Comparison of ENCODE assay signal across 8 mouse cellular contexts in the genomic region with DNA sequence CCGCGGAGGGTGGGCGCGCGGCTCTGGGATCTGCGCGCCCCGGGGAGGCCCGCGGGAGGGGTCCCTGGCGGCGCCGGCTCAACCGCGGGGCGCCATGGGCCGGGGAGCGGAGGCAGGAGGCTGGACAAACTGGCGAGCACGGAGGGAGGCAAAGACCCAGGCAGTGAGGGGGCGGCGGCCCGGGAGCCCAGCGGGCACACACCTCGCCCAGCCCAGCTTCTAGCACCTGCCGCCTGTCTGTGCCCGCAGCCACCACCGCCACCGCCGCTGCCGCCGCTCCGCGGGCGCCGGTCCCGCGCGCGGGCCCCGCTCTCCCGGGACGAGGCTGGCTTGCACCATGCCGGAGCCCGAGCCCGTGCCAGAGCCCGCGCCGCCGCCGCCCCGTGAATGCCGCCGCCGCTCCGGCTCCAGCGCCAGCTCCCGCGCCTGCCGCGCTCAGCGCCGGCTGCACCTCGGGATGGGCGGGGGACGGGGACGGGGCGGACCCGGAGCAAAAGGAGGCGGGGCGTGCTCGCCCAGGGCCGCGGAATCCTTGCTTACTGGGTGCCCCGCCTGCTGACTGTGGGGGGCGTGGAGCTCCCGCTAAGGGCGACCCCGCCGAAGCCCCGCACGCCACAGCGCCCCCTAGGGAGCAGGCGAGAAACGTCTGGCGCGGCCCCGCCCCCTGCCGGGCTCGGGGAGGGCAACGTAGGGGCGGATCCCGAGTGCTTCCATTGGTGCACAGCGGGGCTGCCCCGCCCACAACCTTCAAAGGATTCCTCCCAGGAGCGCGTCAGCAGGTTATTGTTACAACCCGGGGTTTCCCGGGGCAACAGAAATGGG. TPM values are rescaled to one million over a fixed set of nuclear protein-coding genes. Genes with fewer than 3 reads are reported as not detected.
A peak's percentile ranks its signal among the peaks of the same experiment; 100 is the strongest.
DNase-seq lines count a peak whose midpoint lies in the region; ATAC-seq lines count a peak whose summit lies in the region.

TSS of gene Foxo6 (minus strand) at position 60 of the 822 bp plus-strand sequence.

- H3K9ac ChIP-seq in heart, embryonic 13.5 days = peak within 1 kb of the TSS; percentile 86
- peak within 1 kb of the TSS; percentile 55 for H3K9ac ChIP-seq in liver, embryonic 12.5 days
- peak within 1 kb of the TSS; percentile 74 for H3K9ac ChIP-seq in stomach, embryonic 16.5 days (ENCODE audit: low read length)

- H3K9me3 ChIP-seq in heart, embryonic 13.5 days = no peaks in the 10 kb centered on the region
- H3K9me3 ChIP-seq in liver, embryonic 12.5 days (replicated peaks) = no peaks in the 10 kb centered on the region
- H3K9me3 ChIP-seq in stomach, embryonic 16.5 days (replicated peaks; ENCODE audit: control insufficient read depth, low read length) = no peaks in the 10 kb centered on the region

- peak; percentile 90 for DNase-seq in CD4-positive, CD25-positive, alpha-beta regulatory T cell, adult 2 months (ENCODE audit: low read depth, low spot score)
- peak; percentile 49 for DNase-seq in fat pad, adult 2 months (ENCODE audit: extremely low read depth, low read depth, low spot score)
- peak; percentile 96 for DNase-seq in kidney, postnatal 10 days
- DNase-seq in neural tube, embryonic 10.5 days (ENCODE audit: extremely low spot score, low spot score) = peak; percentile 97

- no peak within 1 kb of the TSS for H3K27ac ChIP-seq in brown adipose tissue, adult 24 weeks (replicated peaks; ENCODE audit: low read depth, low read length)
- no peak within 1 kb of the TSS for H3K27ac ChIP-seq in heart, embryonic 13.5 days (replicated peaks)
- no peak within 1 kb of the TSS for H3K27ac ChIP-seq in liver, embryonic 12.5 days
- no peak within 1 kb of the TSS for H3K27ac ChIP-seq in stomach, embryonic 16.5 days (ENCODE audit: low read length)

- no peaks in the 10 kb centered on the region; the same call in 1 of the 2 replicates for H3K4me1 ChIP-seq in brown adipose tissue, adult 24 weeks (ENCODE audit: control insufficient read depth, insufficient read depth, insufficient read length, low read length)
- peaks cover 40% of the 10 kb centered on the region for H3K4me1 ChIP-seq in heart, embryonic 13.5 days
- H3K4me1 ChIP-seq in liver, embryonic 12.5 days = peaks cover 37% of the 10 kb centered on the region
- peaks cover 16% of the 10 kb centered on the region for H3K4me1 ChIP-seq in stomach, embryonic 16.5 days (ENCODE audit: control insufficient read depth, insufficient read depth, low read length)

- ATAC-seq in heart, embryonic 13.5 days (ENCODE audit: extremely low read depth, insufficient number of reproducible peaks, low FRiP score, low TSS enrichment) = peak; percentile 78
- ATAC-seq in liver, embryonic 12.5 days = peak; percentile 85
- ATAC-seq in stomach, embryonic 16.5 days (ENCODE audit: insufficient read depth, low FRiP score) = peak; percentile 92

- under 1% methylated on average over 71 of the region's 99 CpGs for WGBS in heart, embryonic 13.5 days
- WGBS in liver, embryonic 12.5 days (ENCODE audit: insufficient replicate concordance) = under 1% methylated on average over 92 of the region's 99 CpGs
- WGBS in stomach, embryonic 16.5 days = under 1% methylated on average over 88 of the region's 99 CpGs

- H3K4me2 ChIP-seq in heart, embryonic 13.5 days = peak within 1 kb of the TSS; percentile 100
- peak within 1 kb of the TSS; percentile 92 for H3K4me2 ChIP-seq in liver, embryonic 12.5 days
- H3K4me2 ChIP-seq in stomach, embryonic 16.5 days (ENCODE audit: low read depth, low read length) = peak within 1 kb of the TSS; percentile 100

- H3K4me3 ChIP-seq in brown adipose tissue, adult 24 weeks (ENCODE audit: insufficient read depth, low read depth, low read length) = peak within 1 kb of the TSS; percentile 66
- peak within 1 kb of the TSS; percentile 71 for H3K4me3 ChIP-seq in heart, embryonic 13.5 days
- peak within 1 kb of the TSS; percentile 59 for H3K4me3 ChIP-seq in liver, embryonic 12.5 days
- H3K4me3 ChIP-seq in stomach, embryonic 16.5 days (replicated peaks; ENCODE audit: low read length) = peak within 1 kb of the TSS; percentile 62

- no peaks in the 10 kb centered on the region for H3K36me3 ChIP-seq in heart, embryonic 13.5 days
- no peaks in the 10 kb centered on the region for H3K36me3 ChIP-seq in liver, embryonic 12.5 days
- H3K36me3 ChIP-seq in stomach, embryonic 16.5 days (ENCODE audit: control insufficient read depth, insufficient read depth, low read length) = no peaks in the 10 kb centered on the region

- H3K27me3 ChIP-seq in heart, embryonic 13.5 days (replicated peaks) = peaks cover 83% of the 10 kb centered on the region
- peaks cover 87% of the 10 kb centered on the region for H3K27me3 ChIP-seq in liver, embryonic 12.5 days (replicated peaks)
- H3K27me3 ChIP-seq in stomach, embryonic 16.5 days (ENCODE audit: control insufficient read depth, insufficient read depth, low read length) = peaks cover 27% of the 10 kb centered on the region

RNA-seq across cellular contexts. Expression of gene Foxo6, which starts in this region (rescaled TPM):
- polyA plus RNA-seq in brown adipose tissue, adult 24 weeks (2012; ENCODE audit: insufficient read depth, insufficient read length, missing spikeins) = not detected in 2 replicates
- 0.10 TPM in 1 of 2 replicates, not detected in the other for polyA plus RNA-seq in heart, embryonic 13.5 days (2015; fragmentation: Nextera tagmentation; extraction: Ambion mirVana)
- polyA plus RNA-seq in liver, embryonic 12.5 days (2016; fragmentation: Nextera tagmentation; extraction: Ambion mirVana) = not detected in 2 replicates
- 0.11 and 0.15 TPM in 2 replicates for polyA plus RNA-seq in stomach, embryonic 16.5 days (2015; fragmentation: Nextera tagmentation; extraction: Ambion mirVana)

Comparison
In these comparisons a context has a peak if more than half of its experiments do, and no peak if none do; other contexts are left out.
1. Peak in ATAC-seq, H3K4me3 ChIP-seq, H3K9ac ChIP-seq and H3K4me2 ChIP-seq in heart, embryonic 13.5 days; RNA of the gene not detected or under 1 TPM.
2. Peak in ATAC-seq, H3K4me3 ChIP-seq, H3K9ac ChIP-seq and H3K4me2 ChIP-seq in liver, embryonic 12.5 days; RNA of the gene not detected or under 1 TPM.
3. Peak in ATAC-seq, H3K4me3 ChIP-seq, H3K9ac ChIP-seq and H3K4me2 ChIP-seq in stomach, embryonic 16.5 days; RNA of the gene not detected or under 1 TPM.